Mouse (Mus musculus) heart, embryonic 16.5 days (tissue): ENCODE measurements around the gene Uvrag. TPM values are rescaled to one million over a fixed set of nuclear protein-coding genes. Genes with fewer than 3 reads are reported as not detected.

ENCODE experiments used
- ATAC-seq: fragments of 200-750 bp; cut with Nextera tagmentation; replicated peaks from 2 replicates; pipeline ENCODE4 v1.8.0; 2017; ENCODE audit warnings: moderate number of reproducible peaks; ENCODE audit not compliant: insufficient read depth, low FRiP score; ENCODE audit errors: extremely low read depth
- H3K27ac ChIP-seq: fragments of 300-500 bp; sonication (generic); 2 replicates; pipeline ENCODE4 v1.5.1; 2014; ENCODE audit warnings: mild to moderate bottlenecking, low read length, control low read depth, moderate library complexity
- H3K27me3 ChIP-seq: fragments of 300-500 bp; sonication (generic); 2 replicates; pipeline ENCODE4 v1.6.1; 2014; ENCODE audit warnings: low read length, mixed read lengths; ENCODE audit not compliant: control insufficient read depth, insufficient read depth
- H3K36me3 ChIP-seq: fragments of 300-500 bp; sonication (generic); 2 replicates; pipeline ENCODE4 v1.6.1; 2014; ENCODE audit not compliant: control insufficient read depth, insufficient read depth
- H3K4me1 ChIP-seq: fragments of 300-500 bp; sonication (generic); 2 replicates; pipeline ENCODE4 v1.6.1; 2014; ENCODE audit warnings: low read length, mixed read lengths; ENCODE audit not compliant: control insufficient read depth, insufficient read depth
- H3K4me2 ChIP-seq: fragments of 300-500 bp; sonication (generic); 2 replicates; pipeline ENCODE4 v1.6.1; 2014; ENCODE audit warnings: low read depth, mild to moderate bottlenecking, control low read depth, low read length
- H3K4me3 ChIP-seq: fragments of 300-500 bp; sonication (generic); 2 replicates; pipeline ENCODE4 v1.5.1; 2014; ENCODE audit warnings: mild to moderate bottlenecking, control low read depth, low read length
- H3K9ac ChIP-seq: fragments of 300-500 bp; sonication (generic); 2 replicates; pipeline ENCODE4 v1.6.1; 2014; ENCODE audit warnings: low read length, control low read depth
- H3K9me3 ChIP-seq: fragments of 300-500 bp; sonication (generic); replicated peaks from 2 replicates; pipeline ENCODE4 v1.6.1; 2016; ENCODE audit warnings: low read length; ENCODE audit not compliant: control insufficient read depth
- WGBS: fragments of 180-500 bp; shearing (Covaris S2); extraction: QIAGEN DNeasy Blood & Tissue Kit; methylation state at CpG from one replicate; pipeline ENCODE4 v1.1.7; 2014; 5-methylcytosine and 5-hydroxymethylcytosine counted together
- polyA plus RNA-seq: library from polyadenylated mRNA; unstranded; fragments of >200 nt; fragmentation: Nextera tagmentation; extraction: Ambion mirVana; gene quantifications from 2 replicates; pipeline ENCODE4 v1.2.1, GENCODE M21; 2015

The Uvrag gene
- polyA plus RNA-seq, 1 experiment from 2014 or later: 16.3 TPM

- H3K9me3 ChIP-seq: no peaks in the 10 kb centered on the region
- no peak overlapping the region for H3K9ac ChIP-seq
- H3K4me2 ChIP-seq: no peak overlapping the region
- no peaks in the 10 kb centered on the region for H3K4me1 ChIP-seq
- ATAC-seq: no peak
- 0 out of 2 replicates have a peak overlapping the region, but pooled peaks have one; percentile 34 for H3K27ac ChIP-seq
- no peaks in the 10 kb centered on the region for H3K27me3 ChIP-seq
- 61% methylated on average over 5 of the region's 5 CpGs for WGBS
- no peaks in the 10 kb centered on the region for H3K36me3 ChIP-seq
- H3K4me3 ChIP-seq: no peak overlapping the region
Observed at GRCm38 (mm10) chr7:98917407-98917806, 223.5 kb downstream of the Uvrag start.

GRCm38 (mm10) chr7:98916581-98916980 lies 224.4 kb downstream of the Uvrag start:
- Histone ChIP-seq H3K4me2 (no peak overlapping the region), H3K27me3 (no peaks in the 10 kb centered on the region), H3K4me1 (no peaks in the 10 kb centered on the region), H3K4me3 (no peak overlapping the region), H3K27ac (no peak overlapping the region), H3K9me3 (no peaks in the 10 kb centered on the region), H3K9ac (no peak overlapping the region), H3K36me3 (no peaks in the 10 kb centered on the region)
- 90% methylated on average over 6 of the region's 6 CpGs for WGBS
- ATAC-seq: no peak

- no peak overlapping the region for H3K27ac ChIP-seq
- no peaks in the 10 kb centered on the region for H3K9me3 ChIP-seq
- H3K4me1 ChIP-seq: no peaks in the 10 kb centered on the region
- no peak overlapping the region for H3K9ac ChIP-seq
- ATAC-seq: no peak
- 77% methylated on average over 2 of the region's 2 CpGs for WGBS
- H3K4me2 ChIP-seq: no peak overlapping the region
- no peaks in the 10 kb centered on the region for H3K36me3 ChIP-seq
- no peaks in the 10 kb centered on the region for H3K27me3 ChIP-seq
- H3K4me3 ChIP-seq: no peak overlapping the region
Observed at GRCm38 (mm10) chr7:98912953-98913360, 228.0 kb downstream of the Uvrag start.

DNA sequence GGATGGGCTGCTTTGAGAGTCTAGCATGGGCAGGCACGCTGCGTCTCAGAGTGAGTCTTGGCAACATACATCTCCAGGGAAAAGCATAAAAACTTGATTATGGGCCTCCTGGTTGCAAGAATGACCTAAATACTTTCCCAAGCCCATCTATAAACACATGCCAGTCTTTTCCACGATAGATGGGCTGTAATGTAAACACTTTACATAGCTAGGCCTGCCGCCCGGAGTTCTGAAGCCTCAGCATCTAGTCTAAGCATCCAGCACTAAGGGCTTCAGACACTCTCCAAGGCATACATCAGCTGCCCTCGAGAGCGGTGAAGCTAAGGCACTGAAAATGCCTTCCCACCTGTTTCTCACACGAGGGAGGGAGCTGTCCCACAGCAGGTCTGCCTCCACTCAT lies 229.7 kb downstream of the Uvrag start:
- H3K4me3 ChIP-seq: no peak overlapping the region
- ATAC-seq: no peak
- H3K36me3 ChIP-seq: no peaks in the 10 kb centered on the region
- WGBS: 66% methylated on average over 8 of the region's 8 CpGs
- H3K27me3 ChIP-seq: no peaks in the 10 kb centered on the region
- no peak overlapping the region for H3K27ac ChIP-seq
- no peak overlapping the region for H3K4me2 ChIP-seq
- no peaks in the 10 kb centered on the region for H3K4me1 ChIP-seq
- H3K9ac ChIP-seq: no peak overlapping the region
- H3K9me3 ChIP-seq: no peaks in the 10 kb centered on the region

DNA sequence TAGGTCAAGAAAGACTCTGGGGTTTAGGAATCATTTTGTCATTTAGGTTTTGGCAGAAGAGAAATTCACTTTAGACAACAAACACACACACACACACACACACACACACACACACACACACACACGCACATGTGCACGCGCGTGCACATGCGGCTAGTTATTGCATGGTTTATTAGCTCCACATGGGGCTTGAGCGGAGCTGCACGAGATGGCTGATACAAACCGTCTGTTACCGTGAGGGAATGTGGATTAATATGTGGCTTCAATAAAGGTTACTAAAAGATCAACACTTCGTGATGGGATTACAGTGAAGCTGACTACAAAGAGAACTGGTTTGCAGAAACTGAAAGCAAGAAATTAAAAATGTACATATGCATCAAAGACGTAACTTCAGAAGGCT lies 230.2 kb downstream of the Uvrag start:
- WGBS: 92% methylated on average over 11 of the region's 11 CpGs
- H3K27ac ChIP-seq: no peak overlapping the region
- ATAC-seq: no peak

GRCm38 (mm10) chr7:98910164-98910563 lies 230.8 kb downstream of the Uvrag start:
- ATAC-seq: no peak
- Histone ChIP-seq H3K4me2 (no peak overlapping the region), H3K4me1 (0 out of 2 replicates have a peak, but pooled peaks cover under 1% of the 10 kb centered on the region), H3K4me3 (no peak overlapping the region), H3K27ac (no peak overlapping the region), H3K9ac (no peak overlapping the region), H3K36me3 (no peaks in the 10 kb centered on the region), H3K27me3 (no peaks in the 10 kb centered on the region), H3K9me3 (no peaks in the 10 kb centered on the region)
- WGBS: 76% methylated on average over 11 of the region's 11 CpGs

More for the DNA sequence above, 230.2 kb downstream of the Uvrag start:
- H3K9me3 ChIP-seq: no peaks in the 10 kb centered on the region
- H3K9ac ChIP-seq: no peak overlapping the region
- H3K4me1 ChIP-seq: no peaks in the 10 kb centered on the region
- no peaks in the 10 kb centered on the region for H3K36me3 ChIP-seq
- no peak overlapping the region for H3K4me2 ChIP-seq
- no peaks in the 10 kb centered on the region for H3K27me3 ChIP-seq
- no peak overlapping the region for H3K4me3 ChIP-seq

DNA sequence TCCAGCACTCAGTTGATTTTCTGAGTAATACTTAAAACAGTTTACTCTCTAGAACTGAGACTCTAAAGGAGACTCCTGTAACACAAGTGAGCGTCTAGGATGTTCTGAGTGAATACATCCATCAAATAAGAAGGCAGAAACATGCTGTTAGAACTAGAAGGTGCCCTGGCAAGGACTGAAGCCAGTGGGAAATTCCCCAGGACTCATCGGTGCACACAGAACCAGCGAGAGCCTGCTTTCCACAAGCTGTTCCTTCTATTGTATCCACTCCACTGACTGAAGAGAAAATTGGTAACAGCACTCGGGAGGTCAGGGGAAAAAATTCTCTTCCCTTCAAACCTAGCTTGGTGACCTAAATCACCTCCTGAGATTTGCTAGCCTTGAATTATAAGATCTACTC lies 233.5 kb downstream of the Uvrag start:
- Histone ChIP-seq H3K27ac (no peak overlapping the region), H3K27me3 (no peaks in the 10 kb centered on the region), H3K9me3 (no peaks in the 10 kb centered on the region), H3K4me3 (no peak overlapping the region), H3K4me1 (peaks cover 8% of the 10 kb centered on the region; the same call in 1 of the 2 replicates), H3K9ac (no peak overlapping the region), H3K36me3 (no peaks in the 10 kb centered on the region), H3K4me2 (no peak overlapping the region)
- WGBS: 78% methylated on average over 4 of the region's 4 CpGs
- ATAC-seq: no peak

DNA sequence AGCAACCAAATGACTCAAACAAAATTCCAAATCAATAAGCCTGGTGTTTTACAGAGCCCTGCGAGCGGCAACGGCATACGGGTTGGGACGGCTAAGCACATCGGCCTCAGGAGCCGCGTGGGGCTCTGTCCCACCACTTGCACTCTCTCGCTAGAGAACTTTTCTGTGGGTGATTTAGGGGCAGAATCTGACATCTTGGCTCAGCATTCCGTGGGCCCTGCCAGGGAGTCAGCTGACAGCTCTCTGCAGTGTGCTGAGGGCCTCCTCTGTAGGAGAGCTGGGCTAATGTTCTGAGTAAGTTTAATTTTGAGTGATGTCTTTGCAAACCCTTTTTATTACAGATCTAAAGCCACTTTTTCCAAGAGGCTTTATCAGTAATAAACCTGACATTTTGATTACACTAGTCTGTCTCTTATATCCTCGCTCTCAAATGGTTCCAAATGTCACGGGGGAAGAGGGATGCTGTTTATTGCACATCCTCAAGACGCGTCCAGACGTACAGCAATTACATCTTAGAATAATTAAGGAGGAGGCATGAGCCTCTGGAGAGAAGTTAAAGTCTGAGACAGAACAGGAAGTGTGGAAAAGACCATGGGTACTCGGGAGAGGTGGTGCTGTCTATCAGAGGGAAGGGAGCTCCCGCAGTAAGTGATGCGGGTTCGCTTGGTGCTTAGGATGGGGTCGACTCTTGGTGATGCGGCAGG lies 236.1 kb downstream of the Uvrag start:
- no peak overlapping the region for H3K27ac ChIP-seq

DNA sequence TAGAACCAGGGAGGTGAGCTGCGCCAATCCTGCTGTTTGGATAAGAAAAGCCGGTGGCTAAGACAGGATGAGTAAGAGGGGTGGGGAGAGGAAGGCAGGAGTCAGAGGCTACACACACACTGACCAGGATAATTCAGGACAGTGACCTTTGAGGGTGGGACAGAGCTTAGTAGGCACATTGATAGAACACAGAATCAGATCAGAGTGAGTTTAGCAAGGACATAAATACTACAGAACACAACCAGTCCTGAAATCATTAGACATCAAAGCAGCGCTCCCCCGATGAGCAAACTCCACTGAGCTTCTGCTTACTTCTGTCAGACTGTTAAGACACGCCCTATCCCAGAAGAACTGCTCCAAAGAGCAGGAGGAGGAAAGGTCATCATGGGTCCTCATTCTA lies 237.1 kb downstream of the Uvrag start:
- Histone ChIP-seq H3K9ac (no peak overlapping the region), H3K36me3 (0 out of 2 replicates have a peak, but pooled peaks cover 2% of the 10 kb centered on the region), H3K4me2 (no peak overlapping the region), H3K9me3 (0 out of 2 replicates have a peak, but pooled peaks cover 2% of the 10 kb centered on the region), H3K27me3 (no peaks in the 10 kb centered on the region), H3K4me1 (peaks cover 13% of the 10 kb centered on the region), H3K27ac (no peak overlapping the region), H3K4me3 (no peak overlapping the region)
- ATAC-seq: no peak
- 61% methylated on average over 5 of the region's 5 CpGs for WGBS

More for the DNA sequence above, 236.1 kb downstream of the Uvrag start:
- H3K4me2 ChIP-seq: no peak overlapping the region
- H3K4me1 ChIP-seq: peaks cover 13% of the 10 kb centered on the region
- H3K4me3 ChIP-seq: no peak overlapping the region
- H3K27me3 ChIP-seq: no peaks in the 10 kb centered on the region
- 0 out of 2 replicates have a peak, but pooled peaks cover 2% of the 10 kb centered on the region for H3K9me3 ChIP-seq
- no peak for ATAC-seq
- no peak overlapping the region for H3K9ac ChIP-seq
- WGBS: 72% methylated on average over 21 of the region's 21 CpGs
- H3K36me3 ChIP-seq: 0 out of 2 replicates have a peak, but pooled peaks cover 2% of the 10 kb centered on the region
